Mouse (Mus musculus) ZHBTc4 (cell line): ENCODE data around the gene Pkib.

Source experiments
- DNase-seq: peaks from one replicate; pipeline ENCODE4 v3.0.0-alpha.2; 2011; ENCODE audit warnings: low read depth, low spot score

The Pkib gene

DNA sequence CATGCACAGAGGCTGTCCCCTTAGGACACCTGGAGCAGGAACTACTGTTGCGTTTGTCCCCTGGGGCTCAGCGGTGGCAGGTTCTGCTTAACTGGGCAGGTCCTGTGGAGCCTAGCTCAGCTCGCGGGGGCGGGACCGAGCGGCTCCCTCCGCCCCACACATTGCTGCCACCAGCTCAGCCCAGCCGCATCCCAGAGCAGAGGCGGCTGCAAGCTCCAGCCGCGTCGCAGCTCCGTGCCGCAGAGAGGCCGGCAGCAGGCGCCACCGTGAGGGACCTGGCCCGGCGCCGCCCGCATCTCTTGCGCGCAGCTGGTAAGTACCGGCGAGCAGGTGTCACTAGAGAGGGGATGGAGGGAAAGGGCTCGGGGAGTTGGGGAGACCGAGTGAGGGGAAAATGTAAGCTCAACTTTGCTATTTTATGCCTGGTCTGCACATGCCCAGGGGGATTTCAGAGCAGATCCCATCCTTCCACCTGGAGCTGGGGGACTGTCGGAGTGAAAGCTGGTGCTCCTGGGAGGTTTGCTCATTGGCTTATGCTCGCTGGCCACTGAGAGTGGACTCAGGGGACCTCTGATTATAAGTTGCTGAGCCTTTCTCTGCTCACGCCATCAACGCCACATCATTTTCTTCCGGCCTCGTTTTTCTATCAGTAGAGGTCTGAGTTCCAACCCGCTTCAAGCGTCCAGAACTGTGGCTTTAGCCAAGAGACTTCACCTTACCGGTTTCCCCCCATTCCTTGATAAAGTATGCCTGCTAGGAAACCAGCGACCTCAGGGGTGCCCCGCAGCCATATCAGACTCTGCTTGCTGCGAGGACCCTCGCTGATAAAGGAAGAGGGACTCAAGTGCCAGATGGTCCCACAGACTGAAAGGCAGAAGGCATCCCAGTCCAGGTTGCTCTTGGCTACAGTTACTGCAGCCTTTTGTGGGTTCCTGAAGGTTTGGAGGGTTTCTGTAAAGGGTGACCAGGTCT, at the start of gene Pkib:
Gene Pkib (plus strand): TSS at position 86 of the 972 bp plus-strand sequence.
- DNase-seq, result peak; percentile 87

DNA sequence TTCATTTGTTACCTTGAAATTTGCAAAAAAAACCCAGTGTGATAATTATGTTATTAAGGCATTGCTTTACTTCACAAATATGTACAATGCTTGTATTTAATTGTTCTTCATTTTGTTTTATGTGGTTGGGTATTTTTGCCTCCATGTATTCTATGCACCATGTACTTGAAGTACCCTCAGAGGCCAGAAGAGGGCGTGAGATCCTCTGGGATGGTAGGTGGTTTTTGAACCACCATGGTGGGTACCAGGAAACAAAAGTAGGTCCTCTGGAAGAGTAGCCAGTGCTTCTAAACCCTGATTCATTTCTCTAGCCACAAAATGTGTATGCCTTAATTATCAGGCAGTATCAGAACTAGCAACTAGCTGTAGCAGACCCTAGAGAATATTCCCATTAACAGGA, 47.9 kb upstream of the Pkib start:
- peak; percentile 33 for DNase-seq

GRCm38 (mm10) chr10:57594266-57594665, 37.5 kb upstream of the Pkib start:
- DNase-seq, result no peak

DNA sequence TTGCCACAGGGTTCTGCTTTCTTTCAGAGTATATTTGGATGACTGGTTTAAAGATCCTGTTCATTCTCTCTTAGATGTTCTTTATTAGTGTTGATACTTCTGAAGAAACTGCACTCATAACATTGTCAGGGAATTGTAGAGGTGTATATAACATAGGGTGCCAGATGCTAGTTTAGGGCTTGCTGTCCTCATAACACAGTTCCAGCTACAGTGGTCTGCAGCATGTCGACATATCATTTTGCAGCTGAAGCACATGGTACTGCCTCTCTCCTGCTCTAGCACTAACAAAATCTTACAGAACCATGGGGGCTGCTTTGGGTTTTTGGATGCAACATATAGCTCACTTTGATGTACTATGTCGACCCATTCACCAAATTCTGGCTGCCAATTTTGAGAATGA, 34.6 kb upstream of the Pkib start:
- DNase-seq, result no peak

- DNase-seq, result no peak
Measured at GRCm38 (mm10) chr10:57602951-57603350, 28.8 kb upstream of the Pkib start.

- DNase-seq, result no peak
Measured at GRCm38 (mm10) chr10:57623311-57623710, 8.5 kb upstream of the Pkib start.

DNA sequence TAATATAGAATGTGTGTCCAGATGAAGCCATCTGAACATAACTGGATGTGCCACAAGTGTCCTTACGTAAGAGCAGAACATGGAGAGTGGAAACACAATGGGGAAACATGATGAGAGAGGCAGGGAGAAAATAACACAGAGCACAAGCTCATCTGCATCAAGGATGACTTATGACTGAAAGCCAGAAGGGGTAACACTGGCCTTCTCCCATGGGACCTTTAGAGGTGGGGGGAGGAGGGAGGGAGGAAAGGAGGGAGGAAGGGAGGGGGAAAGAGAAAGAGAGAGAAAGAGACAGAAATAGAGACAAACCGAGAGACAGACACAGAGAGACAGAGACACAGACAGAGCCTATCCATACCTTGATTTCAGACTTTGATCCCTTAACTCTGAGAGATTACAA, 4.0 kb upstream of the Pkib start:
- DNase-seq, result no peak

- peak; percentile 25 for DNase-seq
Measured at GRCm38 (mm10) chr10:57630557-57630956, 1.2 kb upstream of the Pkib start.

- no peak for DNase-seq
Measured at GRCm38 (mm10) chr10:57632868-57633240, 1.1 kb downstream of the Pkib start.

GRCm38 (mm10) chr10:57636970-57637369, 5.2 kb downstream of the Pkib start:
- DNase-seq, result no peak

DNA sequence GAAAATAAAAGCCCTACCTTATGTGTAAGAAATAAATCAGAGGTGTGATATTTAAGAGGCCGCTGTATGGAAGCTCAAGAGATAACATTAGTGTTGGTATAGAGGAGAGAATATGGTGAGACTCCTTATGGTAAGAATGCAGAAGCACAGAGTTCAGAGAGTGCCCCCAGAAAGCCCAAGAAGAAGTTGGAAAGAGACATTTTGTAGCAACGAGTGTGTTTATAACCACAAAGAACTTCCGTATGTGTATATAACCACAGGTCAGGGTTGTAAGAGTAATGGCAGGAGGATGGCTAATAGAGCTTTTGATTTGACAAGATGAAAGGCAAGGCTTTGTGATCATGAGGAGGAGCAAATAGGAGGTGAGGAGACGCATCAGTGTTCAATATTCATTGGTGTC, 6.5 kb downstream of the Pkib start:
- no peak for DNase-seq

- no peak for DNase-seq
Measured at GRCm38 (mm10) chr10:57639540-57639939, 7.8 kb downstream of the Pkib start.

- no peak for DNase-seq
Measured at GRCm38 (mm10) chr10:57653297-57653696, 21.5 kb downstream of the Pkib start.

GRCm38 (mm10) chr10:57660505-57660904, 28.7 kb downstream of the Pkib start:
- no peak for DNase-seq

DNA sequence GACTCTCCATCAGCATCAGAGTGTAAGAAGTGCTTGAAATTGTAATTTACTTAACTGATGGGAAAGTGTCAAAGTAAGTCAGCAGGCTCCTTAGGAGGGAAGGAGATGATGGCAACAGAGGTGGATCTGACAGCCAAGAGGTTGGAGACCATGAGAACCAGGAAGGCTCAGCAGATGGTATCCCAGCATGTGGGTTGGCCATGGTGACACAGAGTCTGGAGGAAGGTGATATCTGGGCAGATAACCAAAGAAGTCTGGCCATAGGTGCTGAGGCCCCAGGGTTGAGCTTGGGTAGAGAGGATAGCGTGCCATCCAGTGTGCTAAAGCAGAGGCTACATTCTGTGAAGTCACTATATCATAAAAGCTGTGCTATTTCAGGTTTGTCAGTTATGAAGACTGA, 32.0 kb downstream of the Pkib start:
- no peak for DNase-seq

GRCm38 (mm10) chr10:57664253-57664652, 32.5 kb downstream of the Pkib start:
- DNase-seq, result no peak

GRCm38 (mm10) chr10:57675740-57676139, 44.0 kb downstream of the Pkib start:
- no peak for DNase-seq

DNA sequence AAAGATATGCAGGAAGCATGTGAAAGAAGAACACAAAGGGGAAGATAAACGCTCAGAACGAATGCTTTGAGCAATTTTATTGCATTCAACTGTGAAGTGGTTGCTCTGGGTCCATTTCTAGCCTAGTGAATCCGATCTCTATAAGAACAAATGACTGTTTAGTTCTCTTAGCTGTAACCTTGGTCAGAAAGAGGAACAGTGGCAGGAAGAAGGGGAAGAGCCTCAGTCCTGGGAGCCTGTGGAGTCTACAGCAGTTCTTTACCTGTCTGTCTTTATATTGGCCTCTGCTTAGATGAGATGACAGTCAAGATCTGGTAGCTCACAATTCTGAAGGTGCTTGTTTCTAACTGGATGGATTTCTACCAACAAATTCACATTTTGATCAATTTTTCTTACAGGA, 56.2 kb downstream of the Pkib start:
- no peak for DNase-seq

GRCm38 (mm10) chr10:57690161-57690560, 58.4 kb downstream of the Pkib start:
- DNase-seq, result no peak

- no peak for DNase-seq
Measured at GRCm38 (mm10) chr10:57702246-57702645, 70.5 kb downstream of the Pkib start.

DNA sequence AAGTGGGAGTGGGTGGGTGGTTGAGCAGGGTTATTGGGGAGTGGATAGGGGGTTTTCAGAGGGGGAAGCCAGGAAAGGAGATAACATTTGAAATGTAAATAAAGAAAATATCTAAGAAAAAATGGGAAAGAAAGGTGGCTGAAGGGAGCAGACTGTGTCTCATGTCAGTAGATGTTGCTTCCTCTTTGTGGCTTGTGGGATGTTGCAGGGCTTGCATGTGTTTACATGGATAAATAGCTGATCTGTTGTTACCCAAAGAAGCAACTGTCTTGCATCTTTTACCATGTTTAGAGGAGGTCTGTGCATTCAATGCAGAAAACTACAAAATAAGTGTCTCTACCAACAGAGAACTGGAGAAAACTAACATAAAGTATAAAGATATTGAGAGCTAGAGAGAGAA, 89.3 kb downstream of the Pkib start:
- DNase-seq, result no peak

DNA sequence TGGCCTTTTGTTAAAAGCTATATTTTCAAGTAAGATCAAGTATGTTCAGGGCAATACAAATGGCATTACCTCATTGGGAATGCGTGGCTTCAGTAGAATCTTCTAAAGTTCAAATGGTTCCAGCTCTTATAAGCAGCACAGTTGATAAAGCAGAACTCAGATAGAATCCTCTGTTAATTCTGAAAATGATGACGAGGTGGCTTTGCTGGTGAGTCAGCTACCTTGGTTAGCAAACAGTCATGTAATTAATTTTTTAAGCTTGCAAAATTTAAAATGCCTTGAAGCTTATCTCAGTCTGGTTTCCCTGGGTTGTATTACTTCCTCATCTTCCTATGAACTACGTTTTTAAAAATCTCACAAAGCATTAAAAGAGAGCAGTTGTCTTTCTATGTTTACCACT, 90.6 kb downstream of the Pkib start:
- DNase-seq, result no peak

DNA sequence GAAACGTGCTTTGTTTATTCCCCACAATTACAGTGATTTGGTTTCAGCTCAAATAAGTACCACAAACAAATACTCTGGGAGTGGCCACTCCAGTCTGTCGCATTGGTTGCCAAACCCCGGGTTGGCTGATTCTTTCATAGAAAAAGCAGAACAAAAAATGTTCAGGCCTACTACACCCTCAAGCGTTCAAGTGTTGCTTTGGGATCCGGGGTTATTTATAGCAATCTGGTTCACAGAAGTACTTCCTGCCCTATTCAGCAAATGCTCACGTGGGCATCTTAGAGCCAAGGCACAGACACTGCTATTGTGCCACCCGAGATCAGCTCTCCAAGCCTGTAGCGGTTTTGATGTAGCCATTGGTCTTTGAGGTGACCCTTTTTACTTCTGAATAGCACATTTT, 95.9 kb downstream of the Pkib start:
- no peak for DNase-seq

DNA sequence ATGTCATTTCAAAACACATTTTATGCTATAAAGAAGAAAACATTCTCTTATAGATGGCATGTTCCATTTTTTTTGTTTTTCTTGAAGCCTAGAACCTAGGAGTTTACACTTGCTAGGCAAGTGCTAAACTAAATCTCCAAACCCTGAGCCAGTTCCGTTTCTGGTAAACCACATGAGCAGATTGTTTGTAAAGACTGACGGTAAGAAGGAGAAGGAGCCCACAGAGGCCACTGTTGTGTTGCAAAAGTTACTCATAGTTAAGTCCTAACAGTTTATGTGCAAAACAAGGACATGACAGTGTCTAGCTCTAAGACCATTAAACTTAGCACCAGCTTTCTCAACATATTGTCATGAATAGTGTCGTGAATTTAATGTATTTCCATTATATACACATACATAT, 99.9 kb downstream of the Pkib start:
- DNase-seq, result no peak
